Mouse (Mus musculus) Patski (cell line): Measurements from ENCODE around the gene Med17. TPM values are rescaled to one million over a fixed set of nuclear protein-coding genes. Genes with fewer than 3 reads are reported as not detected.
"Not testable (repeated sequence)": the region's sequence is repeated elsewhere in the genome, so short reads cannot be mapped to it uniquely, and the experiment has no call there.

ENCODE experiments used
- ATAC-seq: fragments of 100-300 bp; one replicate; pipeline ENCODE4 v1.8.0; 2021
- CTCF ChIA-PET: fragments of 350-600 bp; sonication (Branson Sonifier 250); formaldehyde crosslinking; loops from one replicate; lab custom pipeline; 2022; ENCODE audit warnings: inconsistent platforms; lab: Charles Lee
- POLR2A ChIA-PET: fragments of 350-600 bp; sonication (Branson Sonifier 250); formaldehyde crosslinking; loops from one replicate; lab custom pipeline; 2022; ENCODE audit warnings: antibody characterized with exemption, inconsistent platforms; lab: Charles Lee
- DNase-seq: peaks from one replicate; pipeline ENCODE4 v3.0.0-alpha.2; 2011; ENCODE audit warnings: low read depth, low spot score
- H3K27me3 ChIP-seq: fragments of 371-371 bp; one replicate; pipeline ENCODE4 v1.5.1; 2021
- CTCF ChIP-seq: fragments of 100-300 bp; IDR thresholded peaks from one replicate; pipeline ENCODE4 v1.5.1; 2021
- in situ Hi-C: fragments of 300-500 bp; cut with MboI; formaldehyde crosslinking; loops from 3 replicates; pipeline ENCODE4 v1.11.1; 2018; ENCODE audit warnings: low pct_unique_long_range_greater_than_20kb, mixed read lengths
- polyA plus RNA-seq: library from polyadenylated mRNA; unstranded; gene quantifications from one replicate; pipeline ENCODE4 v1.2.3, GENCODE M21; 2021

Gene Med17
- polyA plus RNA-seq, 1 experiment from 2014 or later, result 46.1 TPM

GRCm38 (mm10) chr9:15309425-15309824 is 29.7 kb upstream of the Med17 start:
- ChIA-PET POLR2A (interaction anchor here (1.4 kb wide), 1 partner anchor 8 kb away, joined by 3 read pairs; no protein-coding TSS in a partner anchor), CTCF (interaction anchor here (1.0 kb wide), 1 partner anchor 9 kb away, joined by 3 read pairs; no protein-coding TSS in a partner anchor)
- no peak for DNase-seq
- H3K27me3 ChIP-seq, result no peaks in the 10 kb centered on the region
- TF ChIP-seq CTCF, result no peak
- ATAC-seq, result no peak
- in situ Hi-C loops, result loop anchor here (25.0 kb wide), 1 partner anchor 1497 kb away; no protein-coding TSS in a partner anchor

- in situ Hi-C loops, result loop anchor here (25.0 kb wide), 1 partner anchor 1496 kb away; no protein-coding TSS in a partner anchor
- DNase-seq, result no peak
- ATAC-seq, result no peak
- TF ChIP-seq CTCF, result no peak
- H3K27me3 ChIP-seq, result no peaks in the 10 kb centered on the region
- POLR2A ChIA-PET, result no interaction called here
- CTCF ChIA-PET, result interaction anchor here (0.9 to 1.5 kb wide), 4 partner anchors 11 to 37 kb away, joined by 3 to 4 read pairs (median 3); no protein-coding TSS in a partner anchor
These were observed 28.5 kb upstream of the Med17 start for GRCm38 (mm10) chr9:15308254-15308653.

GRCm38 (mm10) chr9:15307257-15307656 is 27.5 kb upstream of the Med17 start:
- ChIA-PET CTCF (interaction anchor here (0.6 to 1.5 kb wide), 3 partner anchors 12 to 17 kb away, joined by 3 to 4 read pairs (median 3); no protein-coding TSS in a partner anchor), POLR2A (interaction anchor here (1.5 to 2.0 kb wide), 2 partner anchors 12 to 27 kb away, joined by 3 to 5 read pairs; partner anchors contain the start of gene Med17)
- no peak for TF ChIP-seq CTCF
- no peaks in the 10 kb centered on the region for H3K27me3 ChIP-seq
- DNase-seq (no peak), ATAC-seq (no peak)
- in situ Hi-C loops, result loop anchor here (25.0 kb wide), 1 partner anchor 1495 kb away; no protein-coding TSS in a partner anchor

- H3K27me3 ChIP-seq, result no peaks in the 10 kb centered on the region
- ChIA-PET POLR2A (interaction anchor here (1.5 to 2.0 kb wide), 2 partner anchors 12 to 27 kb away, joined by 3 to 5 read pairs; partner anchors contain the start of gene Med17), CTCF (interaction anchor here (0.8 to 1.5 kb wide), 3 partner anchors 12 to 24 kb away, joined by 3 read pairs; no protein-coding TSS in a partner anchor)
- in situ Hi-C loops, result loop anchor here (25.0 kb wide), 1 partner anchor 1494 kb away; no protein-coding TSS in a partner anchor
- TF ChIP-seq CTCF, result no peak
- ATAC-seq (peak; percentile 56), DNase-seq (no peak)
These were observed 26.8 kb upstream of the Med17 start, which contains the start of gene 4931406C07Rik for GRCm38 (mm10) chr9:15306398-15307119. TSS of gene 4931406C07Rik (minus strand) at chr9:15306448.

GRCm38 (mm10) chr9:15305503-15306397 is 26.0 kb upstream of the Med17 start, which contains the start of gene Taf1d:
TSS of gene Taf1d (plus strand) at chr9:15306214.
- peak; percentile 93 for ATAC-seq
- in situ Hi-C loops, result loop anchor here (25.0 kb wide), 1 partner anchor 1493 kb away; no protein-coding TSS in a partner anchor
- POLR2A ChIA-PET, result interaction anchor here (2.0 kb wide), 1 partner anchor 11 kb away, joined by 5 read pairs; no protein-coding TSS in a partner anchor

GRCm38 (mm10) chr9:15302881-15303280 is 23.1 kb upstream of the Med17 start:
- in situ Hi-C loops, result loop anchor here (25.0 kb wide), 1 partner anchor 1491 kb away; no protein-coding TSS in a partner anchor
- H3K27me3 ChIP-seq, result no peaks in the 10 kb centered on the region
- CTCF ChIA-PET, result no interaction called here
- no peak for DNase-seq
- POLR2A ChIA-PET, result no interaction called here
- no peak for TF ChIP-seq CTCF
- ATAC-seq, result no peak

More at GRCm38 (mm10) chr9:15305503-15306397, 26.0 kb upstream of the Med17 start, which contains the start of gene Taf1d:
- CTCF ChIA-PET, result interaction anchor here (0.8 kb wide), 2 partner anchors 11 to 23 kb away, joined by 3 read pairs; no protein-coding TSS in a partner anchor
- peak; percentile 70 for DNase-seq
- no peaks in the 10 kb centered on the region for H3K27me3 ChIP-seq
- TF ChIP-seq CTCF, result no peak

- ATAC-seq, DNase-seq, H3K27me3 ChIP-seq, POLR2A ChIA-PET: not testable (repeated sequence)
- peak; percentile 54 for TF ChIP-seq CTCF
- in situ Hi-C loops, result loop anchor here (25.0 kb wide), 1 partner anchor 1490 kb away; no protein-coding TSS in a partner anchor
- CTCF ChIA-PET, result interaction anchor here (1.0 to 1.6 kb wide), 5 partner anchors 12 to 411 kb away, joined by 3 to 4 read pairs (median 3); no protein-coding TSS in a partner anchor
These were observed 22.3 kb upstream of the Med17 start for GRCm38 (mm10) chr9:15302006-15302405.

GRCm38 (mm10) chr9:15301399-15301798 is 21.7 kb upstream of the Med17 start:
- ATAC-seq, result no peak
- no peak for TF ChIP-seq CTCF
- CTCF ChIA-PET, result interaction anchor here (1.0 to 1.6 kb wide), 5 partner anchors 11 to 412 kb away, joined by 3 to 4 read pairs (median 3); no protein-coding TSS in a partner anchor
- DNase-seq, result no peak
- in situ Hi-C loops, result loop anchor here (25.0 kb wide), 1 partner anchor 1489 kb away; no protein-coding TSS in a partner anchor
- H3K27me3 ChIP-seq, result no peaks in the 10 kb centered on the region
- POLR2A ChIA-PET, result no interaction called here

GRCm38 (mm10) chr9:15300056-15300455 is 20.3 kb upstream of the Med17 start:
- no peaks in the 10 kb centered on the region for H3K27me3 ChIP-seq
- DNase-seq (no peak), ATAC-seq (no peak)
- ChIA-PET CTCF (no interaction called here), POLR2A (no interaction called here)
- no peak for TF ChIP-seq CTCF
- in situ Hi-C loops, result loop anchor here (25.0 kb wide), 1 partner anchor 1488 kb away; no protein-coding TSS in a partner anchor
